Mouse (Mus musculus): ENCODE data around the gene Atp5j.

Atp5j gene

GRCm38 (mm10) chr16:84835441-84835822, at the start of gene Atp5j:
TSS of gene Atp5j (minus strand) at chr16:84835625.
- peak; percentile 85 for DNase-seq

- DNase-seq = no peak
Observed at GRCm38 (mm10) chr16:84884572-84884971, 49.1 kb upstream of the Atp5j start.

GRCm38 (mm10) chr16:84881754-84882321, 46.4 kb upstream of the Atp5j start:
- DNase-seq = no peak

GRCm38 (mm10) chr16:84881168-84881567, 45.7 kb upstream of the Atp5j start:
- no peak for DNase-seq

- DNase-seq = peak; percentile 81
Observed at GRCm38 (mm10) chr16:84879146-84879545, 43.7 kb upstream of the Atp5j start.

- no peak for DNase-seq
Observed at GRCm38 (mm10) chr16:84876082-84876481, 40.7 kb upstream of the Atp5j start.

- no peak for DNase-seq
Observed at GRCm38 (mm10) chr16:84875718-84876035, 40.3 kb upstream of the Atp5j start.

- DNase-seq = peak; percentile 32
Observed at GRCm38 (mm10) chr16:84875012-84875717, 39.7 kb upstream of the Atp5j start.

- DNase-seq = no peak
Observed at GRCm38 (mm10) chr16:84873805-84874204, 38.4 kb upstream of the Atp5j start.

GRCm38 (mm10) chr16:84864656-84865055, 29.2 kb upstream of the Atp5j start:
- DNase-seq = no peak

GRCm38 (mm10) chr16:84853492-84853891, 18.1 kb upstream of the Atp5j start:
- DNase-seq = no peak

- no peak for DNase-seq
Observed at GRCm38 (mm10) chr16:84838576-84838975, 3.2 kb upstream of the Atp5j start.

- DNase-seq = peak; percentile 80
Observed at GRCm38 (mm10) chr16:84835823-84836743, 658 bp upstream of the Atp5j start.

GRCm38 (mm10) chr16:84834745-84835440, 532 bp downstream of the Atp5j start, which contains the start of gene Gabpa:
TSS of gene Gabpa (plus strand) at chr16:84834925.
- DNase-seq = peak; percentile 95

GRCm38 (mm10) chr16:84834344-84834743, 1.1 kb downstream of the Atp5j start:
- DNase-seq = no peak

GRCm38 (mm10) chr16:84832736-84833135, 2.7 kb downstream of the Atp5j start:
- DNase-seq = peak; percentile 91

- DNase-seq = no peak
Observed at GRCm38 (mm10) chr16:84831696-84832095, 3.7 kb downstream of the Atp5j start.

- no peak for DNase-seq
Observed at GRCm38 (mm10) chr16:84825009-84825408, 10.4 kb downstream of the Atp5j start.

GRCm38 (mm10) chr16:84817423-84817822, 18.0 kb downstream of the Atp5j start:
- DNase-seq = peak; percentile 30

- DNase-seq = no peak
Observed at GRCm38 (mm10) chr16:84814511-84814910, 20.9 kb downstream of the Atp5j start.

GRCm38 (mm10) chr16:84813852-84814251, 21.6 kb downstream of the Atp5j start:
- no peak for DNase-seq

- no peak for DNase-seq
Observed at GRCm38 (mm10) chr16:84810254-84810653, 25.2 kb downstream of the Atp5j start.

- no peak for DNase-seq
Observed at GRCm38 (mm10) chr16:84807874-84808273, 27.6 kb downstream of the Atp5j start.
